14 mouse cellular contexts compared by ENCODE assay signal in the genomic region with DNA sequence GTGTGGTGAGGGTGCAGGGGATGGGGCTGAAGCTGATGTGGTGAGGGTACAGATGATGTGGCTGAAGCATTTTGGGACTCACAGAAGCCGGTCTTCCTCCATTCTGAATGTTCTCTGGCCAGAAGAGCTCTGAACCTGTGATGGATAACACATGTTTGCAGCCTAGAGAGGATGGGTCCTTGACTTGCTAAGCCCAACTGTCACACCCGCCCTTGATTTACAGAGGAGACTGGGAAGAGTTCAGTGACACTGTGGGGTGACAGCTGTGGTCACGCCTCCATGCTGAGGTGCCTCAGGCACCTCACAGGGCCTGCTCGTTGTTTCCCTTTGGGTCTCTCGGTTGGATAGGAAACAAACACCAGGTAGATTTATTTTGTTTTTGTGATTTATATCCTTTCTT.
"Had no signal": no experiment of that assay in that cellular context is flagged by ENCODE, and none has a peak within 500 bp of the region (broad histone marks: within the 10 kb centered on the region; RNA-seq: fewer than 3 reads in every experiment).

No protein-coding gene starts in this region.

- DNase-seq: lung, adult 18-20 months; lung, embryonic 14.5 days; lung, postnatal 10 days; lung, postnatal 4 days; right cerebral cortex, postnatal 14 days; thymus, adult 2 months; thymus, postnatal 25 days; thymus, postnatal 4 days had no signal

- H3K9ac ChIP-seq: lung, embryonic 14.5 days; midbrain, embryonic 13.5 days; midbrain, embryonic 15.5 days; neural tube, embryonic 12.5 days; stomach, embryonic 15.5 days had no signal

- H3K36me3 ChIP-seq: midbrain, embryonic 13.5 days; midbrain, embryonic 15.5 days; neural tube, embryonic 12.5 days; stomach, embryonic 15.5 days had no signal

- H3K27me3 ChIP-seq: midbrain, embryonic 13.5 days; midbrain, embryonic 15.5 days; neural tube, embryonic 12.5 days; stomach, embryonic 15.5 days had no signal

- H3K4me3 ChIP-seq: midbrain, embryonic 13.5 days; midbrain, embryonic 15.5 days; neural tube, embryonic 12.5 days; stomach, embryonic 15.5 days had no signal

- H3K9me3 ChIP-seq: midbrain, embryonic 13.5 days; midbrain, embryonic 15.5 days; neural tube, embryonic 12.5 days; stomach, embryonic 15.5 days had no signal

- H3K27ac ChIP-seq: midbrain, embryonic 13.5 days; midbrain, embryonic 15.5 days; neural tube, embryonic 12.5 days; stomach, embryonic 15.5 days; stomach, postnatal 0 days had no signal

- H3K4me1 ChIP-seq: midbrain, embryonic 13.5 days; midbrain, embryonic 15.5 days; neural tube, embryonic 12.5 days had no signal

- H3K4me2 ChIP-seq: lung, embryonic 14.5 days; midbrain, embryonic 11.5 days; midbrain, embryonic 13.5 days; midbrain, embryonic 15.5 days; neural tube, embryonic 12.5 days; stomach, embryonic 15.5 days had no signal

- ATAC-seq: midbrain, embryonic 13.5 days; midbrain, embryonic 15.5 days had no signal
